Mouse (Mus musculus) telencephalon, adult 2 months (tissue): ENCODE results near the gene Kank4.
"Not testable (repeated sequence)": the region's sequence is repeated elsewhere in the genome, so short reads cannot be mapped to it uniquely, and the experiment has no call there.

Experiments
- DNase-seq: peaks from one replicate; pipeline ENCODE4 v3.0.0-alpha.2; 2011; ENCODE audit warnings: low read depth, low spot score

Kank4 gene

DNA sequence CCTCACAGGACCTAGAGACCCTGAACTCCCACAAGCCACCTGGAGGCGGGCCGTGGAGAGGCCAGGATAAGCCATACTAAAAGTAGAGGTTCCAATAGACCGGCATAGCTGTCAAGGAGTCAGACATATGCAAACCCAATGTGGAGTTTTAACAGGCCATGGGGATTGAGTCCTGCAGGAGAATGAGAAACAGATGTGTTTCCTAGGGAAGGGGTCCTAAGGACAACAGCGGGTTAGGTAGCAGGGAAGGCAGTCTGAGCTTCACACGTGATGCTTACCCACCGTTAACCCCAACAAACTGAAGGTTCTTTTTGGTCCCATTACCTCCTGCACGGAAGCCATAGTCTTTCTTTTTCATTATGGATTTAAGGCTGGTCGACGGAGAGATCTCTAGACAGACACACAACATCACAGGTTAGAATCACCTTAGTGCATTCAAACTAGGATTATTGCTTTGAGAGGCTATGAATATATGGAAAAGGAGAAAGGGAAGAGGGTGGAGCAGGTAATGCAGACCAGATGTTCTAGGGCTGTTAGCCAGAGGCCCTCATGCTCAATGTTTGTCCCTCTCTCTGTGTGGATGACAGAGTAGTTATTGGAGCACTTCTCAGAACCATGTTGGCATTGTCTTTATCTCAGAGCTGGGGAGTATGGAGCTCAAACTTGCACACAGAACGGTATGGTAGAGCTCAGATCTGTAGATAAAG, 40.5 kb downstream of the Kank4 start:
- DNase-seq = no peak

DNA sequence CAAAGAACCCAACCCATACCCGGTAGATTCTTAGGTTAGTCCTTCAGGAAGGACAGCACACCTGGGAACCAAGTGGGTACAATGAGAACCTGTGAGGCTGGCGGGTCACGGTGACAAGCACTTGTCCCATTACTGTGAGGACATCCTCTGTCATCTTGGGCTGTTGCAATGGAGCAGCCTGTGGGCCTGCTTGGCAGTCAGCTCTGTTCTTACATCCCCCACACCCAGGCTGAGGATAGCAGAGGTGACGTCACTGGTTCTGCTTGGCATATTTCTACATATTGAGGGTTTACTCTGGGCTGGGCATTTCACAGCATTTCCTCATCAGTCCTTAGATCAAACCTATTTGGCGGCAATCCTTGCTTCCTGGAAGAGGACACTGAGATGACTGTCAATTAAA, 43.6 kb downstream of the Kank4 start:
- no peak for DNase-seq

GRCm38 (mm10) chr4:98767134-98768133, 49.9 kb downstream of the Kank4 start:
- DNase-seq = no peak

DNA sequence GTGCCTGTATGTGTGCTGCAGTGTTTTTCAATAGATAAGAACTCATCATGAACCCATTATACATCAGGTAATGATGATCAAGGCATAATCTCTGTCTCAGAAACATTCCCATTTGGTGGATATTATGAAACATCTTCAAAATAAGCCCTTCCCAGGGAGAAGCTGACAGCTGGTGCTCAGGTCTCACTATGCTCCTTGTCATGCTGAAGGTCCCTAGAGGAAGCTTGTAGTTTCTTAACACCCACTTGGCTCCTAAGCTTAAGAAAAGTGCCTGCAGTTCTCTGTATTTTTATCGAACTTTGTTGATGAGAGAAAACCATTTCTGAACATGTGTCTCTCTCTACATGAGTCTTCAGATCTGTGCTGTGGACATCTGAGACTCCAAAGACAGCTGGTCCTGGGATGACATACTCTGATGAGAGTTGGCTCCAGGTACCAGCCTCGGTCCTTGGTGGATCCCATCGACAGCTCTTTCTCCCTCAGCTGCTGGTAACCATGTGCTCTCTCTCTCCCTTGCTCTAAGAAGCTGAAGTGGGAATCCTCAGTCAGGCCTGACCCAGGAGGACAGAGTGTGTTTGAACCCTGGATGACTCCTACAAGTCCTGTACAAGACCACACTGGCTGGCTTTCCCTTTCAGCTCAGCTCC, 58.3 kb downstream of the Kank4 start:
- DNase-seq = no peak

- no peak for DNase-seq
These were observed 59.1 kb downstream of the Kank4 start for GRCm38 (mm10) chr4:98758012-98758821.

DNA sequence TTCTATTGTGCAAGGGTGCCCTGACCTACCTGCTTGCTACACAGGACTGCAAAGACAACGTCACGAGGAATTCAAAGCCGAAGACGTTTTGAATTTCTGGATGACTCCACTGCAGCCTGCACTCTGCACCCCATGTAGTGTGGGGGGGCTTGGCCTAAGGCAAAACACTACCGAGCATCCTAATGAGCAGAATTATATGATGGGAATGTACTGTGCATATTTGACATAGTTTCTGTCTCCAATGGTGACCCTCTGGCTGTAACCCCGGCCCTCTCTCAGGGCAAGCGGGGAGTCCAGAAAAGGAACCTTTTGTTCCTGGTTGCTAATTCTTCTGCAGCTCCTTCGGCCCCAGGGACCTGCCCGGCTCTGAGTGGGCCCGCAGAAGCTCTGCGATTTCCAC, 61.2 kb downstream of the Kank4 start:
- DNase-seq = no peak

- DNase-seq = no peak
These were observed 62.9 kb downstream of the Kank4 start for GRCm38 (mm10) chr4:98754456-98754855.

GRCm38 (mm10) chr4:98743906-98744210, 73.5 kb downstream of the Kank4 start:
- DNase-seq = no peak

GRCm38 (mm10) chr4:98743209-98743905, 74.0 kb downstream of the Kank4 start:
- no peak for DNase-seq

DNA sequence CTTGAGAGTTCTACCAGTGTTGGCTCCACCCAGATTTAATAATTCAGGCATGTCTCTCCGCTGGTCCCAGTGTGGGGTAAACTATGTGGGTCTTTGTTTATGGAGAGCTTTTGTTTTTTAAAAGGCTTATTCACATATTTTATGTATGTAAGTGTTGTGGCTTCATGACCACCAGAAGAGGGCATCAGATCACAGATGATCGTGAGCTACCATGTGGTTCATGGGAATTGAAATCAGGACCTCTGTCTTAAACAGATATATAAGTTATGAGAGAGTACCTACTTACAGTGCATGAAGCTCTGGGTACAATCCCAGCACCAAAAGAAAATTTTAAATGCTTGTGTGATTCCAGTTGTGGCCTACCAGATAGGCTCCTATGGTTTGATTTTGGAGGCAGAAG, 77.6 kb downstream of the Kank4 start:
- DNase-seq = peak; percentile 29

DNA sequence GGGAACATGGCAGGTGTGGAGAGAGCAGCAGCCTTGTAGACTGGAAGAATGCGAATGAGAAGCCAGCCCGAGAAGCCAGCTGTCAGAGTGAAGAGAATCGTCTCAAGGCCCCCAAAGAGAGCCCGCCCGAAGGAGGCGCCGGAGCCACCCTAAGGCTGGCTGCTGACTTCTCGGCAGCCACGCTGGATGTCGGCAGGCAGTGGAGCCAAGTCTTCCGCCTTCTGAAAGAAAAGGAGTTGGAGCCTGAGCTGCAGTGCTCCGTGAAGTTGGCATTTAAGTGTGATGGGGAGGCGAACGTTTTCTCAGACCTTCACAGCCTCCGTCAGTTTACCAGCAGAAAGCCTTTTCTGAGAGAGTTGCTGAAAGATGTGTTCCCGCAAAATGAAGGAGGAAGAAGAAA, 83.7 kb downstream of the Kank4 start:
- DNase-seq = no peak

DNA sequence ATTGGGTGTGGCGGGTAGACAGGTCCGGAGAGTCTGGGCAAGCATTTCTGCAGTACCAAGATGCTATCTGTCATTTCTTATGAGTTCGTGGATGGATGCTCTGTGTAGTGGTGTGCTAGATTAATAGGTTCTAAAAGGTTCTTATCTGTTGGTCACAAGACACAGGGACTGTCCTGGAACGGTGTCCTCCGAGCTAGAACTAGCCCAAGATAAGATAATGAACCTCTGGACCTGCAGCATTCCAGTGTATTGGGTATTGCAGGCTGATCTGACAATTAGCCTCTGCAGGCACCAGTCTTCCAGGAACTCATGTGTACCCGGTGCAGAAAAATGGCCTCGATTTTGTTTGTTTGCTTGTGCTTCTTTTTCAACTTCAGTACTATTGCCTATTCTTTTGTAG, 88.6 kb downstream of the Kank4 start:
- DNase-seq = no peak

GRCm38 (mm10) chr4:98727959-98728347, 89.4 kb downstream of the Kank4 start:
- DNase-seq = no peak

DNA sequence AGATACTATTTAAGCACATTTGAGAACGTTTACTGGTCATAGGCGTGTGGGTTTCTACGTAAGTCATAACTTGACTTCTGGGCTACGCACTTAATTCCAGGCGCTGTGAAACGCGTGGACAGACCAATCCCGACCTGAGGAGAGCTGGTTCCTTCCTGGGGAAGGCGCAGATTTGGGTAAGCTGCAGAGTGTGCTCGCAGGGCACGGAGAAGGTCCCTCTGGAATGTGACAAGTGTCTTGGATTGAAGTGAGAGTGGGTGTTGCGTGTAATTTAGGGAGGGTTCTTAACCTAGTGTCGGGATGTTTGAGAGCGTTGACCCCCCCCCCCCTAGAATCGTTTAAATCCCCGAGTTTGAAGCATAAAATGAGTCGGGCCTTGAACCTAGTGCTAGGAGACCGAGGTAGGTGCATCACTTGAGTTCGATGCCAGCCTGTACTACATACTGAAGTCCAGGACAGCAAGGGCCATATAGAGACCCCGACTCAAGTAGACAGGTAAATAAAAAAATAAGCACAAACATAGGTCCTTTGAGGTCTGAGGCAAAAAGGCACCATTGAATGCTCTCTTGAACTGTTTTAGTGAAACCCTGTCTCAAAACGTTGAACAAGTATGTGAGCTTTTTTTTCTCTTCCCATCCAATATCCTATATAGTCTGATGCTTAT, 89.9 kb downstream of the Kank4 start:
- DNase-seq = no peak

DNA sequence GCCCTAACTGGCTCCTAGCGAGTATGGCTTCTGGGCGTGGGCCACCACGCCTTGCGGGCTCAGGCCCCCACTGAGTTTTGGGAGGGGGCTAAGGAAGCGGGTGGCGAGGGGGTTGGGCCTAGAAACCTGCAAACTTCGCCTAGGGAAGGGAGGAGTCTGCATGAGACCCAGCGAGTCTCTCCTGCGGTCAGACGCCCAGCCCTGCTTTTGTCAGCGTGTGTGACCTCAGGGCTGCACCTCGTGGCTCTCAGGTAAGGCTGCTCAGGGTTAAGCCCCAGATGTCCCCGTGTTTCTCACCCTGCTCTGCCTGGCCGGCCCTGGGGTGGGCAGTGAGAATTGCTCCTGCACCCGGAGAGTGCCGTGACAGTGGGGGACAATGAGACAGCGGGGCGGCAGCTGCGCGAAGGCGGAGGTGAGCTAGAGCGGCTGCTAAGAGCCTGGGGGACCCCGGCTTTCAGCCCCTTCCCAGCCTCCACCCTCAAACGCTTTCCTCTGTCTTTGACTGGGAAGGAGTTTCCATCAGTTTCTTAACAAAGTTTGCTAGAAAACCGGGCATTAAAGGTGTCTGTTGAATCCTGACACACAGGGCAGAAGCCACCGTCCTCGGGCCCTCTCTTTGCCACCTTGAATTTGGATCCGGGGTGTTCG, 90.6 kb downstream of the Kank4 start, which contains the start of gene L1td1:
L1td1 (plus strand) TSS at position 145 of the 648 bp plus-strand sequence.
- DNase-seq = no peak

GRCm38 (mm10) chr4:98725439-98725838, 91.9 kb downstream of the Kank4 start:
- DNase-seq = no peak

GRCm38 (mm10) chr4:98724682-98725081, 92.7 kb downstream of the Kank4 start:
- not testable (repeated sequence) for DNase-seq

- peak; percentile 23 for DNase-seq
These were observed 94.9 kb downstream of the Kank4 start for GRCm38 (mm10) chr4:98722454-98722853.

DNA sequence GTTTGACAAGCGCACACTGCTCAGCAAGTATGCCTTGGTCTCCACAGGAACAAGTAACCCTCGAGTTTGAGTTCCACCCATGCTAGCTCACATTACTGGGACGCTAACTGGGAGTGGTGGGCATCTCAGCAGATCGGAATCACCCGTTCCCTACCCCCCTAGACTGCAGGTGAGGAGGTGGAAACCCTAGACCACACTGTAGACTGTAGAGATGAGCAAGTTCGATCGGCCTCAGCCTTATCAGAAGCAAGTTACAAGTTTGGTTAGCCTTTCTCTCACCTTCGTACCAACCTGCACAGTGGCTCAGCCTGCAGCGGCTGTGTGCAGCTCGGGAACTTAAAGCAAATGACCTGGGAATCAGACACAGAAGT, 98.8 kb downstream of the Kank4 start:
- no peak for DNase-seq
